Mouse (Mus musculus) central nervous system, embryonic 11.5 days (tissue): ENCODE measurements around the gene Gm45337. TPM values are rescaled to one million over a fixed set of nuclear protein-coding genes. Genes with fewer than 3 reads are reported as not detected.

Source experiments
- polyA plus RNA-seq: library from polyadenylated mRNA; depleted of rRNA; stranded (reverse); fragments of >200 nt; gene quantifications from 2 replicates; pipeline ENCODE4 v1.2.3, GENCODE M21; 2012; rRNA removed

The Gm45337 gene
- not detected in 2 replicates for polyA plus RNA-seq

GRCm38 (mm10) chr7:142144507-142144906, at the start of gene Gm45337:
TSS of gene Gm45337 (minus strand) at chr7:142144607.

DNA sequence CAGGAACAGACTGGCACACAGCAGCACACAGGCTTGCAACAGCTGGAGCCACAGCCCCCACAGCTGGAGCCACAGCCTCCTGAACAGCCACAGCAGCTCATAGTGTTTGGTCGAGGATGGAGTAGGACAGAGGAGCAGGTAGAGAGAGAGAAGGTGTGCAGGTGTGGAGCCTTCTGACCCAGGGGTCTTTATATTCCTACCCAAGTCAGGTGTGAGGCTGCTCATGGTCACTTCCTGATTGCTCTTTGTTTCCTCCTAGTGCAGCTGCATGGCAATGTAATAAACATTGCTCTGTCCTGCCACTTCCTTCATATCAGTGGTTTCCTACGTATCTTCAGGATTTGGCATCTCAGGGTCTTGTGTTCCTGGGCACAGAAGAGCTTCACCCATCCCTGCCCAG, 45.9 kb upstream of the Gm45337 start, which contains the start of gene Gm10153:
Gm10153 (minus strand) TSS at position 101 of the 400 bp plus-strand sequence.

GRCm38 (mm10) chr7:142175905-142176304, 31.5 kb upstream of the Gm45337 start, which contains the start of gene Krtap5-2:
TSS of gene Krtap5-2 (minus strand) at chr7:142176005.

DNA sequence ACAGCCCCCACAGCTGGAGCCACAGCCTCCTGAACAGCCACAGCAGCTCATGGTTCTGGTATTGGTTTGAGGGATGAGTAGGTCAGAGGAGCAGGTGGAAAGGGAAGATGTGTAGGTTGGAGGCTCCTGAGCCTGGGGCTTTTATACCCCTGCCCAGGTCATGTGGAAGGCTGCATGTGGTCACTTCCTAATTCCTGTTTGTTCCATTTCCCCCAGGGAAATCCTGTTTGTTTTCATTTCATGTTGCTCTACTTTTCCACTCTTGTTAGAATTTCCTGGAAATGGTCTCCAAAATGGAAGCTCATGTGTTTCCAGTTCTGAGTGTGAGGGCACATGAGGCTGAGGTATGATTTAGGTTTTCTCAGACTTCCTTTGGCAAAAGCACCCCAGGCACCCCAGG, 21.2 kb upstream of the Gm45337 start, which contains the start of gene Gm4553:
Gm4553 (minus strand) TSS at position 101 of the 400 bp plus-strand sequence.

GRCm38 (mm10) chr7:142157013-142157412, 12.6 kb upstream of the Gm45337 start, which contains the start of gene Gm29735:
TSS of gene Gm29735 (minus strand) at chr7:142157113.

DNA sequence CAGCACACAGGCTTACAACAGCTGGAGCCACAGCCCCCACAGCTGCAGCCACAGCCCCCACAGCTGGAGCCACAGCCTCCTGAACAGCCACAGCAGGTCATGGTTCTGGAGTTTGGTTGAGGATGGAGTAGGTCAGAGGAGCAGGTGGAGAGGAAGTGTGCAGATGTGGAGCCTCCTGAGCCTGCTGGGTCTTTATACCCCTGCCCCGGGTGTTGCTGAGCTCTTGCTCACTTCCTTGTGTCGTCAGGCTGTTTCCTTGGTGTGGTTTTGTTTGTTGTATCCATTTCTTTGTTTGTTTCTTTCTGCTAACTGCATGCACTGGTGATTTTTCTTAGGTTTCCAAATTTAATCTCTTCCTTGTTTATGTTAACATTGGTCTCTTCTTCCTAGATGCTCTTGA, 8.5 kb downstream of the Gm45337 start, which contains the start of gene Gm39115:
Gm39115 (minus strand) TSS at position 101 of the 400 bp plus-strand sequence.

DNA sequence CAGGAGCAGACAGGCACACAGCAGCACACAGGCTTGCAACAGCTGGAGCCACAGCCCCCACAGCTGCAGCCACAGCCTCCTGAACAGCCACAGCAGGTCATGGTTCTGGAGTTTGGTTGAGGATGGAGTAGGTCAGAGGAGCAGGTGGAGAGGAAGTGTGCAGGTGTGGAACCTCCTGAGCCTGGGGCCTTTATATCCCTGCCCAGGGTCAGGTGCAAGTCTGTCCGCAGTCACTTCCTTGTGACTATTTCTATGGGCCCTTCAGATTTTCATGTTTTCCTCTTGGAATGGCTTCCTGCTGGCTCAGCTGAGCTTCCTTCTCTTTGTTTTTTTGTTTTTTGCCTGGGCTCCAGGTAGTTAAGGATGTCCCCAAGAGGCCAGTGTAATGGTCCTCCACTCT, 23.8 kb downstream of the Gm45337 start, which contains the start of gene Gm45618:
Gm45618 (minus strand) TSS at position 101 of the 400 bp plus-strand sequence.

DNA sequence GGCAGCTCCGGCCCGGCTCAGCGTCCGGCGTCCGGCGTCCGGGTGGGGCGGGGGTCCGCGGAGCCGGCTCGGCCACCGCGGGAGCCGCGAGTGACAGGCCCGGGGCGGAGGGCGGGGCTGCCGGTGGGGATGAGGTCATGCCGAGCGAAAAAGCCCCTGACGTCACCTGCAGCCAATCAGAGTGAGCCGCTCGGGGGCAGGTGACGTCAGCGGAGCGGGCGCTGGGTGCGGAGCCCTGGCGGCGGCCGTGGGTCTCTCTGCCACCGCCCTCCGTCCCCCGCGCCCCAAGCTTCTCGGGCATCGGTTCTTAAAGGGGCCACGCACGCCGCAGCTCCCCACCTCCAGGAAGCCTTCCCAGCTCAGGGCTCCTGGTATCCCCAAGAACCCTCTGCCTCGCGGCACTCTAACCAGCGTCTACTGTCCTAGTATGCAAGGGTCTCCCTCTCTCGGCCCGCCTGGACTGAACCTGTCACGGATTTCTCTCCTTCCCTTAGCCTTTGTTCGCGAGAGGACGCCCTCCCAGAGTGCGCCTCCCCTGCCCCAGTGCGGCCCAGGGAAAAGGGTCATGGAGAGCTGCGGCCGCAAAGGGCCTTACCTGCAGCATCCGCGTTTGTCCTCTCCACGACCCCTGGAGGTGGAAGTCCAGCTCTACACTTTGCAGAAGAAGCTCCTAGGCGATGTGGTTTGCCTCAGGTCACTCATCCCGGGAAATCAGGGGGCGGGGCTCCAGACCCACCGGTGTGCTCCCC, 49.0 kb downstream of the Gm45337 start, which contains the start of gene Dusp8:
Dusp8 (minus strand) TSS at position 661 of the 749 bp plus-strand sequence.

Other genes starting within 250 kb of the Gm45337 start
- 29.8 and 46.7 TPM in 2 replicates for gene Tollip, start 226.1 kb downstream of the Gm45337 start, polyA plus RNA-seq
- 58.5 and 70.7 TPM in 2 replicates for gene Brsk2, start 194.9 kb downstream of the Gm45337 start, polyA plus RNA-seq
- gene Mob2, start 83.5 kb downstream of the Gm45337 start, polyA plus RNA-seq: 42.3 and 43.3 TPM in 2 replicates
- gene Dusp8, start 48.8 kb downstream of the Gm45337 start, polyA plus RNA-seq: 17.3 and 17.4 TPM in 2 replicates
- not detected in 2 replicates for gene Gm45618, start 23.9 kb downstream of the Gm45337 start, polyA plus RNA-seq
- not detected in 2 replicates for gene Gm39115, start 8.6 kb downstream of the Gm45337 start, polyA plus RNA-seq
- not detected in 2 replicates for gene Gm29735, start 12.5 kb upstream of the Gm45337 start, polyA plus RNA-seq
- not detected in 2 replicates for gene Gm4553, start 21.1 kb upstream of the Gm45337 start, polyA plus RNA-seq
- gene Krtap5-2, start 31.4 kb upstream of the Gm45337 start, polyA plus RNA-seq: not detected in 2 replicates
- gene Gm10153, start 45.8 kb upstream of the Gm45337 start, polyA plus RNA-seq: not detected in 2 replicates
- not detected in 2 replicates for gene Krtap5-3, start 56.8 kb upstream of the Gm45337 start, polyA plus RNA-seq
- gene Gm7579, start 67.3 kb upstream of the Gm45337 start, polyA plus RNA-seq: not detected in 2 replicates
- not detected in 2 replicates for gene Krtap5-5, start 85.4 kb upstream of the Gm45337 start, polyA plus RNA-seq
- not detected in 2 replicates for gene Gm40460, start 96.5 kb upstream of the Gm45337 start, polyA plus RNA-seq
- not detected in 2 replicates for gene Gm2431, start 113.7 kb upstream of the Gm45337 start, polyA plus RNA-seq
- not detected in 2 replicates for gene Gm4559, start 129.8 kb upstream of the Gm45337 start, polyA plus RNA-seq
- not detected in 2 replicates for gene Krtap5-1, start 152.5 kb upstream of the Gm45337 start, polyA plus RNA-seq
- gene Krtap5-4, start 158.9 kb upstream of the Gm45337 start, polyA plus RNA-seq: not detected in 2 replicates
- 0.32 and 0.62 TPM in 2 replicates for gene Ifitm10, start 229.1 kb upstream of the Gm45337 start, polyA plus RNA-seq
- 42.8 TPM in 1 of 2 replicates, not detected in the other for gene Gm49369, start 238.1 kb upstream of the Gm45337 start, polyA plus RNA-seq
- 73.0 and 126 TPM in 2 replicates for gene Ctsd, start 243.4 kb upstream of the Gm45337 start, polyA plus RNA-seq